Mouse (Mus musculus): ENCODE data around the gene Naa50.

The Naa50 gene

GRCm38 (mm10) chr16:44140186-44140787, 657 bp downstream of the Naa50 start:
- DNase-seq (ENCODE audit: low read depth, low spot score), result peak; percentile 87

- no peak for DNase-seq (ENCODE audit: low read depth, low spot score)
Observed at GRCm38 (mm10) chr16:44141483-44141882, 1.9 kb downstream of the Naa50 start.

- peak; percentile 21 for DNase-seq (ENCODE audit: low read depth, low spot score)
Observed at GRCm38 (mm10) chr16:44149002-44149767, 9.6 kb downstream of the Naa50 start.

GRCm38 (mm10) chr16:44154497-44155057, 14.9 kb downstream of the Naa50 start:
- no peak for DNase-seq (ENCODE audit: low read depth, low spot score)

GRCm38 (mm10) chr16:44159325-44159724, 19.7 kb downstream of the Naa50 start:
- no peak for DNase-seq (ENCODE audit: low read depth, low spot score)

GRCm38 (mm10) chr16:44163831-44164230, 24.2 kb downstream of the Naa50 start:
- DNase-seq (ENCODE audit: low read depth, low spot score), result no peak

GRCm38 (mm10) chr16:44165182-44165581, 25.6 kb downstream of the Naa50 start:
- DNase-seq (ENCODE audit: low read depth, low spot score), result no peak

GRCm38 (mm10) chr16:44168990-44169389, 29.4 kb downstream of the Naa50 start:
- no peak for DNase-seq (ENCODE audit: low read depth, low spot score)

GRCm38 (mm10) chr16:44172297-44173154, 32.9 kb downstream of the Naa50 start:
- peak; percentile 99 for DNase-seq (ENCODE audit: low read depth, low spot score)

- peak; percentile 74 for DNase-seq (ENCODE audit: low read depth, low spot score)
Observed at GRCm38 (mm10) chr16:44173155-44173941, 33.7 kb downstream of the Naa50 start, which contains the start of gene Usf3. Gene Usf3, plus strand, starts transcription at chr16:44173246.

- no peak for DNase-seq (ENCODE audit: low read depth, low spot score)
Observed at GRCm38 (mm10) chr16:44173966-44174530, 34.4 kb downstream of the Naa50 start.

- DNase-seq (ENCODE audit: low read depth, low spot score), result no peak
Observed at GRCm38 (mm10) chr16:44175001-44175400, 35.4 kb downstream of the Naa50 start.

- DNase-seq (ENCODE audit: low read depth, low spot score), result no peak
Observed at GRCm38 (mm10) chr16:44176511-44176910, 36.9 kb downstream of the Naa50 start.

- DNase-seq (ENCODE audit: low read depth, low spot score), result no peak
Observed at GRCm38 (mm10) chr16:44178555-44178954, 38.9 kb downstream of the Naa50 start.

GRCm38 (mm10) chr16:44182597-44182996, 43.0 kb downstream of the Naa50 start:
- no peak for DNase-seq (ENCODE audit: low read depth, low spot score)

GRCm38 (mm10) chr16:44184769-44185168, 45.1 kb downstream of the Naa50 start:
- DNase-seq (ENCODE audit: low read depth, low spot score), result no peak

GRCm38 (mm10) chr16:44187172-44187571, 47.5 kb downstream of the Naa50 start:
- DNase-seq (ENCODE audit: low read depth, low spot score), result no peak

GRCm38 (mm10) chr16:44188766-44189165, 49.1 kb downstream of the Naa50 start:
- no peak for DNase-seq (ENCODE audit: low read depth, low spot score)

- DNase-seq (ENCODE audit: low read depth, low spot score), result peak; percentile 16
Observed at GRCm38 (mm10) chr16:44190032-44190431, 50.4 kb downstream of the Naa50 start.

GRCm38 (mm10) chr16:44190968-44191367, 51.3 kb downstream of the Naa50 start:
- no peak for DNase-seq (ENCODE audit: low read depth, low spot score)
